Mouse (Mus musculus) brain, embryonic 14.5 days (tissue): Measurements from ENCODE around the gene Tmf1.

Experiments
- CTCF ChIP-seq: fragments of 200-500 bp; IDR thresholded peaks from 2 replicates; pipeline ENCODE4 v1.5.1; 2012; ENCODE audit warnings: inconsistent platforms, mild to moderate bottlenecking, moderate library complexity, borderline replicate concordance; ENCODE audit not compliant: insufficient read depth, insufficient read length; ENCODE audit errors: extremely low read depth
- POLR2A ChIP-seq: fragments of 200-500 bp; IDR thresholded peaks from 2 replicates; pipeline ENCODE4 v1.6.1; 2012; ENCODE audit warnings: mild to moderate bottlenecking, inconsistent platforms, borderline replicate concordance; ENCODE audit not compliant: poor library complexity, insufficient read depth, insufficient read length, severe bottlenecking; ENCODE audit errors: extremely low read depth

- TF ChIP-seq CTCF (no peak), POLR2A (no peak)
Observed at GRCm38 (mm10) chr6:97141811-97142210, 37.1 kb downstream of the Tmf1 start.
